Mouse (Mus musculus) liver, postnatal 0 days (tissue): ENCODE results near the gene Mfsd12.

Experiments used
- CTCF ChIP-seq: sonication (generic); IDR thresholded peaks from 2 replicates; pipeline ENCODE4 v1.5.1; 2016; ENCODE audit warnings: antibody characterized with exemption, low read depth
- EP300 ChIP-seq: IDR thresholded peaks from 2 replicates; pipeline ENCODE4 v1.6.1; 2016; ENCODE audit warnings: antibody characterized with exemption, low read depth, mild to moderate bottlenecking

GRCm38 (mm10) chr10:81408871-81409291 lies 51.6 kb downstream of the Mfsd12 start:
- peak; percentile 20; the same call in 1 of the 2 replicates for TF ChIP-seq EP300
- TF ChIP-seq CTCF = peak; percentile 98
